Mouse (Mus musculus) mouse trophoblast stem cell (cell line): ENCODE data around the gene Nmur1.

ENCODE experiments used
- in situ Hi-C, 2 experiments: fragments of 300-500 bp; cut with MseI, MboI; formaldehyde crosslinking; loops; 2 replicates in 1 of 2; 3 replicates in 1 of 2; pipeline ENCODE4 v1.15.1; 2025

The Nmur1 gene

DNA sequence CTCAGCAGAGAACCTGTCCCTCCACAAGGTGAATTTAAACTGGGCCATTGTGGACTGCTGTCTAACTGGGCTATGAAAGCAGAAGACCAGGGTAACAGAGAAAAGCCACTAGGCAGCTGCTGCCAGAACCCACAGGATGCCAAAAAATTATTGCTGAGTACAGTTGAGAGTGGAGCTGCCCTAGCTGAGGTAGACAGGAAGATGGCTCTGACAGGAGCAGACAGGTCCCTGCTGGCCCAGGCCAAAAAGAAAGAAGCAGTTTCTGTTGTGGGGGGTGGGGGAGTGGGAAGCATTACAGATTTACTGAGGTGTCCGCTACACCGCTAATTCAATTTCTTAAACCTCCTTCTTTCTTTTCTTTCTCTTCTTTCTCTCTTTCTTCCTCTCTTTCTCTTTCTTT is 16.6 kb downstream of the Nmur1 start:
- in situ Hi-C loops: no loop called here

DNA sequence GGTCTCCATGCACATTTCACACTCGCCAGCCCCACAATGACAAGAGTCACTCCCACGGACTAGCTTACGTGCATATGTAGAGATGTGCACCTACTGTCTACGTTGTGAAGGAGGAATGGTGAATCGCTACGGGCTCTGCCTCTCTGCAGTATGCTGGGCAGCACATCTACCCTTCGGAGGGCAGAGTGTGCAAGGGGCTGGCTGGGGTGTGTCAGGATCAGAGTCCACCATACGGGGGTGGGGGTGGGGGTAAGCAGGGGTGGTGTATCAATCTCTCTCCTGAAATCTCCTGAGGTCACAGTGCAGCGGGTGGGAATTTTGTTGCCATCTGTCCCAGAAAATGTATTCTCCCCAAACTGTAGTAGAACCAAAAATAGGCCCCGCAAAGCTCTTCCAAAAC is 17.5 kb downstream of the Nmur1 start:
- in situ Hi-C loops: no loop called here

DNA sequence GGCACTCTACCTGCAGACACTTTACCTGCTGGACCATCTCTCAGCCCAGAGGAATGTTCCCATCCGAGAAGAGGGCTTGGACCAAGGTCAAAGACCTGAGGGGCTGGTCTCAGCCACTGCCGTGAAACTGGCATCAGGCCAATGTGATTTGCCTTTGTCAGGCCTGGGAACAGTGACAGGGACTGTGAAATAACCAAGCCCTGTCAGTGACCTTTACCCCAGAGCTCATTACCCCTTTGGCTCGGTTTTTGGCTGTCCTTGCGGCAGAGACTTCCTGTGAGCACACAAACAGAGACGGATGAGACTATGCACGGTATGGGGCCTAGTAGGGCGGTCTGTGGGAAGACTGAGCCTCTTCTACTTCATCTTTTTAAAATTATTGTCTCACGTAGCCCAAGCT is 19.1 kb downstream of the Nmur1 start:
- in situ Hi-C loops: no loop called here

DNA sequence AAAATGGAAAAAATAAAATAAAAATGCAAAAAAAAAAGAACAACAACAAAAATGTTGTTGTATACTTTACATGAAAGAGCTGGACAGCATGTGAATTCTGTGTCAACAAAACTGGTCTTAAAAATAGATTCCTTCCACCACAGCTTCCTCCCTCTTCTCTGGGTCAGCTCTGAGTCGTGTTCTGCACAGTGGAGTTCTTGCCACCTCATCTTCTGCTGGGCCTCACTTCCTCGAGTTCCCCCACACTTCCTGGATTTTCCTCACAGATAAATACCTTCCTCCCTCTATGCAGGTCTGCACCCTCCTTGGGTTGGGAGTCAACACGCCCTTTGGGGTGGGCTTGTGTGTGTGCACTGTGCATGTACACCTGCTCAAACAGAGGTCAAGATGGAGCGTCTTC is 19.7 kb downstream of the Nmur1 start:
- in situ Hi-C loops: no loop called here

DNA sequence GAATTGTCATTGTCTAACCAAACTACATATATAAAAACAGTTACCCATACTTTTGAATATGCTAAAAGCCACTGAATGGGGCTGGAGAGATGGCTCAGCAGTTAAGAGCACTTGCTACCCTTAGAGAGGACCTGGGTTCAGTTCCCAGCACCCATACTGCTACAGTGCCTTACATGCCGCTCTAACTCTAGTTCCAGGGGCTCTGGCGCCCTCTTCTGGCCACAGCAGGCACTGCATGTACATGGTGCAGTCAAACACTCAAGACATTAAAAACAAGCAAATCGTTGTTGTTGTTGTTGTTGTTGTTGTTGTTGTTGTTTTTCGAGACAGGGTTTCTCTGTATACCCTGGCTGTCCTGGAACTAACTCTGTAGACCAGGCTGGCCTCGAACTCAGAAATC is 21.2 kb downstream of the Nmur1 start:
- in situ Hi-C loops: no loop called here

DNA sequence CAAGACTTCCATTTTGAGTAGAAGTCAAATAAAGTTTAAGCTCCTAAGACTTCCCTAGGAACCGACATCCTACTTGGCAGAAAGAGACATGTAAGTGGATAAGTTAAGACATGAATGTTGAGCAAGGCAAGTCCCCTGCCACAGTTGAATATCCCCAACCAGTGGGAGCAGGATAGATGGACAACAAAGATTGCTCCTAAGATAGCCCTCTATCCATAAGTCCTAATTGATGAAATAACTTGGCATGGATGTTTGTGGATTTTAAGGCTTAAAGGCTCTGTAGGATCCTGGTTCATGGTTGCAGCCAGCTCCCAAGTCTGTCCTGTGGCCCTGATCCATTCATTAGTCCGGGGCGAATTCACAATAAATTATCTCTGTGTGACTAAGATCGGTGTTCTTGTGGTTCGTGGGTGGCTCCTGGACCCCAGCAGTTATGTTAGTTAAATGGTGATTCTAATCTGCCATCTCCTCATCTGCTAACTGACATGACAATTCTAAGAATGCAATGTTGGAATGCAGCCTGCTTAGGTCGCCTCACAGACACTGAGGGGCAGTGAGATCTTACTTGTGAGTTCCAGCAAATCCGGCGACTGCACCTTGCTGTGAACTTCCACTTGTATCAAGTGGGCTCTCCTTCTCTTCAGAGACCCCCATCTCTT is 25.8 kb downstream of the Nmur1 start:
- in situ Hi-C loops: no loop called here

DNA sequence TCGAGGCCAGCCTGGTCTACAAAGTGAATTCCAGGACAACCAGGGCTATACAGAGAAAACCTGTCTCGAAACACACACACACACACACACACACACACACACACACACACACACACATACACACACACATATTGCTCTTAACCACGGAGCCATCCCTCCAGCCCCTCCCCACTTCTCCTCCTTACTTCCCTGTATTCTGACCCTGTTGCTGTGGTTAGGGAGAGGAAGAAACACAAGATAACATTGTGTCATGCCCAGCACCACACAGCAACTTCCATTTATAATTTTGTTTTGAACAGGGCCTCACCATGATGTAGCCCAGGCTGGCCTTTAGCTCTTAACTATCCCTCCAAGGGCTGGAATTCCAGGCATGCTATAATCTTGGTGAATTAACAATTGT is 26.7 kb downstream of the Nmur1 start:
- in situ Hi-C loops: no loop called here

DNA sequence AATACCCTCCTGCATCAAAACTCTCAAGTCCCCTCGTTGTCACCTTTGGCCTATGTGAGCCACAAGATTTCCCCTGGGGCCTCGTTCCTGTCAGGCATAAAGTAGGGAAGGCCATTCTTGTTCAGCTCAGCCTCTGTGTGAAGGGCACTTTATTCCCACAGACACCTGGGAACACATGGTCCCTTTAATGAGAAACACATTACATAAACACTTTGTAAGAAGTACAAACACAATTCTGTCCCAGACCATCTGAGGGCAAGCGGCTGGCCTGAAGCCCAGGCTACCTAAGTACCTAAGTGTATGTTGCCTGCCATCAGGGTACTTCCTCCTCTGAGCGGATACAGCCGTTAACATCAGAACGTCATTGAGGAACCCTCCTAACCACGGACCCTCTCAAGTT is 27.8 kb downstream of the Nmur1 start:
- in situ Hi-C loops: no loop called here

DNA sequence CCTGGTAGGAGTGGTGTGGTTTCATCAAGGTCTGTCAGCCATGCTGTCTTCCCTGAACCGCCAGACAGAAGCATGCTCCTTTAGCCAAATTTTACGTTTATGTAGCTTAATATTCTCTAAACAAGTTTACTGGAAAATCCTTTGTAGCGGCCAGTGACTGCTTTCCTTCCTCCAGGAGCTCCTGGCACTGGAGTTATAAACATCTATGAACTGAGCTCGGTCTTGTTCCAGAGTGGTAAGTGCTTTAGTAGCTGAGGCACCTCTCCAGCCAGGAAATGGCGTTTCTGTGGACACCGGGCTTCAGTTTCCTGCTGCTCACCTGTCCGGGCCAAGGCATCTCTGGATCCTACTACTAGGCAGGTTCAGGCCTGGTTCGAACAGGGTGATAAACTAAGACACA is 28.4 kb downstream of the Nmur1 start:
- in situ Hi-C loops: no loop called here

DNA sequence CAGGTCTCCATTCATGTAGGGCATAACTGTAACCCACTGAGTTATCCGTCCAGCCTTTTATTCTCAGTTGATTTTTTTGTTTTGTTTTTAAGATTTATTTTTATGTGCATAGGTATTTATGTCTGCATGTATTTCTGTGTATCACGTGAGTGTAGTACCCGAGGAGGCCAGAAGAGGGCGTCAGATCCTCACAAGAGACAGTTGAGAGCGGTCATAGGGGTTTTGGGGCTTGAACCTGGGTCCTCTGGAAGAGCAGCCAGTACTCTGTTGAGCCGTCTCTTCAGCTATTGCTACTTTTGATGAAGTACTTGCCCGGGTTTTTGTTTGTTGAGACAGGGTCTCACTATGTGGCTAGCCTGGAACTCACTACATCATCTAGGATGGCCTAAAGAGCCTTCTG is 30.1 kb downstream of the Nmur1 start:
- in situ Hi-C loops: no loop called here

DNA sequence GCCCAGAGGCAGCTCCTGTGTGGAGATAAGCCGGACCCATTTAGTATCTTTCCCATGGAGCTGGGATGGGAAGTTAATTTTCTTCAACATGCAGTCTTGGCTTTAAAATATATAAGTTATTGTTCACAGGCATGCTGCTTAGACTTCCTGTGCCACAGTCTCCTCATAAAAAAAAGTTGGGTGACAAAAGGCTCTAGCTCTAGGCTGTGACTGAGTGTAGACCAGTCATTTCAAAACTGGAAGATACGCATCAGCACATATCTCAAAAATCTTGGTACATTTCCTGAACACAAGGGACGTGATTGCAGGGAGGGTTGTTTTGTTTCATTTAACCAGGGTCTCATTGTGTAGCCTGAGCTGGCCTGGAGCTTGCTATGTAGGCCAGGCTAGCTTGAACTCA is 31.8 kb downstream of the Nmur1 start:
- in situ Hi-C loops: no loop called here

DNA sequence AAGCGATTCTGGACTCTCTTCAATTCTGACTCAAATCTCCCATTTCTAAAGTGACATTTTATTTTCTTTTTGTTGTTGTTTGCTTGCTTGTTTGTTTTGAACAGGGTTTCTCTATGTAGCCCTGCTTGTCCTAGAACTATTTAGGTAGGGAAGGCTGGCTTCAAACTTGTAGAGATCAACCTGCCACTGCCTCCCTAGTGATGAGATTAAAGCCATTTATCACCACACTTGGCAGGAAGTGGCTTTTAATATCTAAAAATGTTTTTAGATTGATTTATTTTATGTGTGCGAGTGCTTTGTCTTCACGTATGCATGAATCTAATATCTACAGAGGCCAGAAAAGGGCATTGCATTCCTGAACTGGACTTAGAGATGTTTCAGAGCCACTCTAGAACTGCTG is 32.8 kb downstream of the Nmur1 start:
- in situ Hi-C loops: no loop called here

DNA sequence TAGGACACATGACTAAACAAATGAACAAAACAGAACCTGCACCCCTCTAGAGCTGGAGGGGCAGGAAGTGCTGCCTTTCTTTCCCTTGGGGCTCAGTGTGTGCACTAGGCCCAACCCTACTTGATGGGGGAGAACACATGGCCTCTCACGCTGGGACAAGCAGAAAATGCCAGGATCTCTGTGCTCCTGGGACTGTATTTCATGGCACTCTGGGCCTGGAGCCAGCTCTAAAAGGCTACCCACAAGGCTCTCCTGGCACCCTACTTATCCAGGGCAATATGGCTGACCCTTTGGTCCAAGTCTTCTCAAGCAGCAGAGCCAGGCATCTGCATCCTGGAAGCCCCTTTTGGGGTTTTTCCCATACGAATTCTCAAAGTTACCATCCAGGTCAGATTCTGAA is 34.6 kb downstream of the Nmur1 start:
- in situ Hi-C loops: no loop called here

DNA sequence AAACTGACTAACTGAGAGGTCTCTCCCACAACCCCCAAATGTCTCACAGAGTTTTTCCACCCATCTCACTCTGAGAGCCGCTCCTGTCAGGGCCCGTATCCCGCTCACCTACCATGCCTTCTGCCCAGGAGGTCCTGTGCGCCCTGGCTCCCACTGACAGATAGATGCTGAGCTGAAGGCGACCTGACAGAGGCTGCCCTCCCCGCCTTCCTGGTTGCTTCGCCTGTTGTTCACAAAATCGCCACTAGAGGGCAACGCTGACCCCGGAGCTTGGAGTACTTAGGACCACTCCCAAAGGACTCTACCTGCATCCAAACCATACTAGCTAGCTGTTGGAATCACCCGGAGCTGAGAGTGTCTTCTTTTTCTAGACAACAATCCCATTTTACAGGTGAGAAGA is 36.8 kb downstream of the Nmur1 start:
- in situ Hi-C loops: no loop called here

DNA sequence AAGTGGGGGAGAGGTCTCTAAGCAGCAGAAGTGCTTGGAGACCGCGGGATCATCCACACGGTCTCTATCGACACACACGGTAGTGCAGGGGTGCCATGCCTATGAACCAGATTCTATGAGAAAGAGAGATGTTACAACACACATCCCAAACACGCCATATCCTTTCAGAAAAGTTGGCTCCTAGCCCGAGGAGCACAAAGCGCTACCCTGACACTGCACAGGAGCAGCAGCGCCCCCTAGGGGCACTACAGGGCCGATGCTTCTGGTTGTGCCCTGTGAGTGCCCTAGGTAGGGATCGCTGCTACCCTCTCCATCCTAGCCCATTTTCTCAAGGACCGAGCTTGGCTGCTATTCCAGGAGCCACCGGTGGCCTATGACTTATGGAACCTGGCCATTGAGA is 45.0 kb downstream of the Nmur1 start:
- in situ Hi-C loops: no loop called here

DNA sequence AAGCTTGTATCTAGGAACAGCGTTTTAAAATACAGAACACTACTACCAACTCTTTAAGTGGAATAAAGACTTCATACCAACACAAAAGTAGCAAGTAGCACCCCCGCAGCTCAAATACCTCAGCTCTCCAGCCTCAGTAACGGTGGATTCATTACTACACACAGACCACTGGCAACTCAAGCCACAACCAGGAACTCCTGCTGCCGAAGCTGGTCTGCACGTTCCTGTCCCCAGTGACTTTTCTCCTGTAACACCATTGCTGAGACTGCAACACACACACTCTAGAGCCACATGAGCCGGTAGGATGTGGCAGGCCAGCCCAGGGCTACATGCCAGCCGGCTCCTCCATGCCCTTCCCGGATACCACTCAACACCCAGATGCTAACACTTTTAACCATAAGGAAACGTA is 46.9 kb downstream of the Nmur1 start:
- in situ Hi-C loops: no loop called here

DNA sequence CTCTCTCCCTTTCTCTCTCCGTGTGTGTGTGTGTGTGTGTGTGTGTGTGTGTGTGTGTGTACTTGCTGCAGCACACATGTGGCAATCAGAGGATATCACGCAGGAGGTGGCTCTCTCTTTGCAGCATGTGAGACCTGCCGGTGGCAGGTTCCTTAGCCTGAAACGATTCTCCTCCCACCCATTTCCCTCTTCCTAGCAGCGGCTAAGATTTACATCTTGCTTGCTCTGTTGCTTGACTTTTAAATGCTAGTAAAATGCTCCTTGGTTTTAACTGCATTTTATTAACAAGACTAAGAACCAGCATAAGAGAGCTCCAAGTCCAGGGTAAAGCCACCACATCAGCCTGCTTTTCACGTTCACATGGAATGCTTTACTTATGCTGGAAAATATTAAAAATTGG is 47.4 kb downstream of the Nmur1 start:
- in situ Hi-C loops: no loop called here

DNA sequence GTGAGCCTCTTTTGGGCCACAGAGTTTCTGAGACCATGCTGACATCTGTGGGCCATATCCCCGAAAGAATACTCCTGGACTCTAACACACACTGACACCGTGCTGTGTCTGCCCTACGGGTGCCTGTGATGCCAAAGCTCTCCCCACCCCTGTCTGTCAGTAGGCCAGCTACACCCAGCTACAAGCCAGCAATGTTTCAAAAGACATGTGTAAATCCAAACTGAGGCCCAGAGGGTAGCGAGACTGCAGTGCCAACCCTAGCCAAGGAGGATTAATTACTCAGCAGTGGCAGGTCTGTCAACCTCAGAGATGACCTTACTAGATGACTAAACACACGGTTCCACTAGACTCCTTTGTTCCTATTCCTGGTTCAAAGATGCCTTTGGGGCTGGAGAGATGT is 49.7 kb downstream of the Nmur1 start:
- in situ Hi-C loops: no loop called here

DNA sequence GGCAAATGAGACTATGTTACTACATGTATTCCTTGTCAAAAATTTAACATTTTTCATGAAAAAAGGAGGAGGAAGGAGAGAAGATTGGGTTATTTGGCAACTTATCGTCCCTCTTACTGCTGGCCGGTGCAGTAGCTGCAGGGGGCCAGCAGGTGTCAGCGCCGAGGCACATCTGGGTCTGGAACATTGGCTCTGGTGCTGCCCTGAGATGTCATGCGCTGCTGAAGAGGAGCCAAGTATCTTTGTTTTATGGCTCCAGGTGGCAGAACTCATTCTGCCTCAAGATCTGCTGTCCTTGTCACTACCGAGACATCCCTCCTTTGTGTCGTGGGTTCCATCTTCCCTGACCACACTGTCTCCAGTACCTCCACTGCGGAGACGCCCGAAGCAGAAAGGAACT is 54.0 kb downstream of the Nmur1 start:
- in situ Hi-C loops: no loop called here

DNA sequence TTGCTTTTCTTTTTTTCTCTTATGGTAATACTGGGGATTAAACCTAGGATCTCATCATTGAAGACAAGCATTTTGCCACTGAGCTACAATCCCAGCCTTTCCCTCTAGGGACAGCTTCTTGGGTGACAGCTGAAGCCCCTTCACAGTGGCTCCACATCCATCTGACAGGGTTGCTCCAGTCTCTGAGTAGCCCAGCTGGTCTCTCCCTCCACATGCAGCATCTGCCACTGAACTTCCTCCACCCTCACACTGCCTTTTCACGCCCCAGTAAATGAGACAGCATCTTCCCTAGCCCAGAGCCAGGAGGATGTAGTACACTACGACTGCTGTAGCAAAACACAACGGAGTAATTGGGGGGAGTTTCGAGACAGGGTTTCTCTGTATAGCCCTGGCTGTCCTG is 57.9 kb downstream of the Nmur1 start:
- in situ Hi-C loops: no loop called here

DNA sequence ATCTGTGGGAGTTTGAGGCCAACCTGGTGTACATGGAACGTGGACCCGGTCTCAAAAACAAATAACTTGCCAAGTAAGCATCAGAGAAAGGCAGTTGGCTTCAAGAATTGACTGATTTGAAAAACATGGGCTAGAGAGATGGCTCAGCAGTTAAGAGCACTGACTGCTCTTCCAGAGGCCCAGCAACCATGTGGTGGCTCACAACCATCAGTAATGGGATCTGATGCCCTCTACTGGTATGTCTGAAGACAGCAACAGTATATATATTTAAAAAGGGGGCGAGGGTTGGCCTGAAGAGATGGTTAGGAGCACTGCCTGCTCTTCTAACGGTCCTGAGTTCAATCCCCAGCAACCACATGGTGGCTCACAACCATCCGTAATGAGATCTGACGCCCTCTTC is 62.4 kb downstream of the Nmur1 start:
- in situ Hi-C loops: no loop called here

DNA sequence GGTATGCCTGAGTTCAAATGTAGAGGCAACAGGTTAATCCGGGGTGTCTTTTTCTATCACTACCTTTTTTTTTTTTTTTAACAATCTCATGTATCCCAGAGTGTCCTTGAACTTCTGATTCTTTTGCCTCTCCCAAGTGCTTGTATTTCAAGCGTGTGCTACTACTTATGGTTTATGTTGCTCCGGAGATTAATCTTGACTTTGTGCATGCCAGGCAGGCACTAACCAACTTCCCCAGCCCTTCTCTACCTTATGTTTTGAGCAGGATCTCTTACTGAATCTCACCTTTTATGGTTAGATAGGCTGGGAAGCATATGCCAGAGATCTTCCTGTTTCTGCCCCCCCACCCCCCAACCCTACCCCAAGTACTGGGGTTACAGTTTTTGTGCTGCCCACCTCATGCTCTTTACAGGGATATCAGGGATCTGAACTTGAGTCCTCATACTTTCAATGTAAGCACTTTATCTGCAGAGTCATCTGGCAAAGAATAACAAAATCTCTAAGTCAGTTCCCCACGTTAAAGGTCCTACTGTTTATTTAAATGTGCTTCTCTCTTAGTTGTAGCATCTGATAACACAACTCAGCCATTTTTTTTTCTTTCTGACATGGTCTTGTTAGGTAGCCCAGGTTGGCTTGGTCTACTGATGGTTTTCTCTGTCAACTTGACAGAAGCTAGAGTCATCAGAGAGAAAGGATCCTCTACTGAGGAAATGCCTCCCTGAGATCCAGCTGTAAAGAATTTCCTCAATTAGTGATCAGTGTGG is 64.0 kb downstream of the Nmur1 start:
- in situ Hi-C loops: no loop called here

DNA sequence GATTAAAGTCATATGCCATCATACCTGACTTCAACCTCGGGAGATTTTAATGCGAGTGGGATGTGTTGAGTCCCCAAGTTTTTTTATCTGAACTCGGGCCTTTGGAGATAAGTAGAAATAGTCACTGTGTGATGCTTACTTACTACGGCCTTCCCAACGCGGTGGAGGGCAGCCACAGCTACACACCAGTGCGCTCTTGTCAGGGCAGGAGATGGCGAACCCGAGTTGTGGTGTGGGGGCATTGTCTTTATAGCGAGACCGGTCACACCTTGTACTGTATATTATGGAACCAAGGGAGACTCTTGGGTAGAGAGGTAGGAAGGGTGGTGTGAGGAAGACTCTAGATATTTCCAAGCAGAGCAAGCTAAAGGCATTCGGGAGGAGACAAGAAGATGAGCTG is 65.6 kb downstream of the Nmur1 start:
- in situ Hi-C loops: no loop called here

DNA sequence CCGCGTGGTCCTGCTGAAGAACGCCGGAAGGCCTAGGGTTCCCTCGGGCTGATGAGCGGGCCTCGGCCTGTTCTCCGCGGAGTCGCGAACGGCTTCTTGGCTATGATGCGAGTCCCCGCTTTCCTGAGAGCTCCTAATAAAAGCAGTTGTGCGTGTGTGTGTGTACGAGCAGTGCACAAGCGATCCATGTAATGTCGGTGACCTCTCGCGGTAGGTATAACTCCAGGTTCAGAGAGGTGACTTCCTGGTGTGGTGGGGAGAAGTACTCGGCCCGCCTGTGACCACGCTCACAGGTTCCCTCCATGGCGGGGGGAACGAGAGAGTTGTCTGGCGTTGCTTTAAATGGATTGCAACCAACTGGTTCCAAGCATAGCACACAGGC is 66.2 kb downstream of the Nmur1 start:
- in situ Hi-C loops: no loop called here
